Mouse (Mus musculus) brain, embryonic 18.5 days (tissue): ENCODE measurements around the gene Olfr116.

Source experiments
- DNase-seq: peaks from one replicate; pipeline ENCODE4 v3.0.0-alpha.2; 2012; ENCODE audit warnings: low read depth, low spot score

Olfr116 gene

DNA sequence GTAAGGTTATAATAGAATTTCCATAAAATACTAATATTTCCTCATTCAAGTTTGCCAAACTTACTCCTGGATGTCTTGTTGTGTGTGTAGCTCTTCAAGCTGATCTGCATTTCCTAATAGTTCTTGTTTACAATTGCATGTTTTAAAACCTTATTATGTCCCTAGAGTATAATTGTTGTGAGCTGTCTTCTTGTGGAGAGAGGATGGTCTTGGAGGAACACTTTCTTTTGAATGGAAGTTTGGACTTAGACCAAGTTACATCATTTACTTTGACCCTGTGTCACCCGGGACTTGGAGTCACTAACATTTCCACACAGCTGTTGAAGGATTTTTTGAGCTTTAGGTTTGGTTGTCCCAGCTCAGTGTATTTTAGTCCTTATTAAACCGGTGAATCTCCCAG, at the start of gene Olfr116, which contains the start of gene Olfr115:
Gene Olfr116, minus strand, starts transcription at position 191 of the 400 bp plus-strand sequence.
Gene Olfr115, minus strand, starts transcription at position 101 of the 400 bp plus-strand sequence.
- DNase-seq: no peak

DNA sequence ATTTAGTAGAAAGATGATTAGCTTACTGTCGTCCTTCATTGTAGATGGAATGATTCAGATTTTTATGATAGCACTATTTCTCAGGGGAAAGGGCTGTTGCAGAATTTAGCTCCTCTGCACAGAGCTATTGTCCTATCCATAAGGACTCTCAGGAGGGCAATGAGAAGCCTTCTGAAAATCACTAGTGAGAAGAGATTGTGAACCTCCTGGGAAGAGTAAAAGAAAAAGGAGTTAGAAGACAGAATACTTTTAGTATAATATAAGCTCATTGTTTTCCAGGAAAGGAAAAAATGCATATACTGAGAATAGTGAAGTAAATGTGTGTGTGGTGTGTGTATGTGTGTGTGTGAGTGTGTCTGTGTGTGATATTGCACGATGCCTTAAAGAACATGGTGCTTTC, 39.7 kb upstream of the Olfr116 start, which contains the start of gene Olfr118:
Gene Olfr118, plus strand, starts transcription at position 301 of the 400 bp plus-strand sequence.
- DNase-seq: no peak

DNA sequence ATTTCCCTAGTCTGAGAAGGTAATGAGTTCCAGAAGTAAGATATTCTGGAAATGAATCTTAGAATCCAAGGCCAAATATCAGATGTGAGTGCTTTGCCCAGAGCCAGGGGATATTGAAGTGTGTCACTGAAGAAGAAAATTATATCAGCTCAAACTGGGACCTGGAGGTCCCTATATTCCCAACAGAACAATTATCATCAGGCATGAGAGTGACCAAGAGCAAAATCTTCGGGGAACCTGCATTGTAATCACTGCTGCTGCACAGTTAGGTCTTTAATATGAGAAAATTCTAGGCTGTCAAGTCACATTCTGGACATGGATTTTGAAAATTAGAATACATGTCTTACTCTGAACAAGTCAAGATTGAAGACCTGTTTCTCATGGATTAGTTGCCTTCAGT, 36.7 kb upstream of the Olfr116 start, which contains the start of gene Olfr117:
Gene Olfr117, minus strand, starts transcription at position 101 of the 400 bp plus-strand sequence.
- DNase-seq: no peak

DNA sequence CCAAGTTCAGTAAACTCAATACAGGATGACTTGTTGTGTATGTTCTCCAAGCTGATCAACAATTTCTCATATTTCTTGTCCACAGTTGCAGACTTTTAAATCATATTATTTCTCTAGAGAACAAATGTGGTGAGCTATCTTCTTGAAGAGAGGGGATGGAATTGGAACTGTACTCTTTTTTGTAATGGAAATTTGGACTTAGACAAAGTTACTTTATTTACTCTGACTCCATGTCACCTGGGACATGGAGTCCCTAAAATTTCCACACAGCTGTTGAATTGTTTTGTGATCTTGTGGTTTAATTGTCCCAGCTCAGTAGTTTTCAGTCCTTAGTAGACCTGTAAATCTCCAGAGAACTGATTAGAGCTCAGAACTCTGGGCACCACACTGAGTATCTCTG, 34.4 kb downstream of the Olfr116 start, which contains the start of gene Olfr114:
Gene Olfr114, minus strand, starts transcription at position 101 of the 400 bp plus-strand sequence.
- no peak for DNase-seq

- no peak for DNase-seq
Observed at GRCm38 (mm10) chr17:37577563-37577962, 49.4 kb downstream of the Olfr116 start, which contains the start of gene Olfr113. Gene Olfr113, minus strand, starts transcription at chr17:37577663.
